Mouse (Mus musculus) adipocyte (in vitro differentiated cells): ENCODE measurements around the gene Gcn1l1.

Source experiments
- DNase-seq: peaks from one replicate; pipeline ENCODE4 v3.0.0-alpha.2; 2016; ENCODE audit warnings: low spot score

The Gcn1l1 gene

DNA sequence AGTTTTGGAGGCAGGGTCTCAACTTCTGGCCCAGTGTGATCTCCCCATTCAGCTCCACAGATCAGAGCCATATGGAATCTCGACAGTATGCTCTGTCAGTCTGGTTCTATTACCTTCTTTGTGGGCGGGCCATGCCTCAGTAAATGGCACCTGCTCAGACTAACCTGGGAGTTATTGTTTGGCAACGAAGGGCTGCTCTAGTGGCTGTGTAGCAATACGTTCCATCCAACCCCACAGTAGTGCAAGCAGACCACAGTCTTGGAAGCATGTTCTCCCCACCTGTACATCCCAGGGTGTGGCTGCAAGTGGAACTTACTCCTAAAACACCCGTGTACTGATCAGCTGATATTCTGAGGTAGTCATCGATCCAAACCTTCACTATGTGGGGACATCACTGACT, 91.6 kb downstream of the Gcn1l1 start:
- DNase-seq = no peak

DNA sequence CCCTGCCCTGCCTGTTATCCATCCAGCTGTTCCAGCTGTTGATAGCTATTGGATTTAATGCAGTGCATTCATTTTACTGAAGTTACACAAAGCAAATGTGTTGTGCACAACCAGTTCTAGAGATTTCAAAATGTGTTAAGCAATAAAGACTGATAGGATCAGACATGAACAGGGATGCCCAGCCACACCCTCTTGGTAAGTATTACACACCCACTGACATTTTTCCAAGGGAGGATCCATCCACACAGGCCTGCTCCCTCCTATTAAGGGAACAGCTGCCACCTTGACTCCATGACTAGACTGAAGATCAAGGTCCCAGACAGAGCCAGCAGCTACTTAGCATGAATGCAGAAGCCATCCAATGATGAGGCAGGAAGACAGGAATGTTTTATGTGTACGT, 92.2 kb downstream of the Gcn1l1 start:
- peak; percentile 29 for DNase-seq

DNA sequence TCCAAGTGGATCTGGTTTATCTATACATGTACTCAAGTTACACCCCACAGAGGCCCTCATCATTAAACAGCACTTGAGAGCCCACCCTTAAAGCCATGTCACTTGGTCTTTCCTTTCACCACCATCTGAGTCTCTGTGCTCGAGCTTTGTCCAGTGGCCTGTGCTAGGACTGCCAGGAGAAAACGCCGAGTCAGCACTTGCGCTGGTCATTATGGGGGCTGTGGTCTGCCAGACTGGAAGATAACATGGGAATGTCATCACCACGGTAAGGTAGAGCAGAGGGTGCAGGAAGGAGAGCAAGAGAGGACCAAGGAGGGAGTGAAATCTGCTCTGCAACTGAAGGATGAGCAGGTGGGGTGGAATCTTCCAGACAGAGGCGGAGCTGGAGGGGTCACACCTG, 93.3 kb downstream of the Gcn1l1 start:
- no peak for DNase-seq

DNA sequence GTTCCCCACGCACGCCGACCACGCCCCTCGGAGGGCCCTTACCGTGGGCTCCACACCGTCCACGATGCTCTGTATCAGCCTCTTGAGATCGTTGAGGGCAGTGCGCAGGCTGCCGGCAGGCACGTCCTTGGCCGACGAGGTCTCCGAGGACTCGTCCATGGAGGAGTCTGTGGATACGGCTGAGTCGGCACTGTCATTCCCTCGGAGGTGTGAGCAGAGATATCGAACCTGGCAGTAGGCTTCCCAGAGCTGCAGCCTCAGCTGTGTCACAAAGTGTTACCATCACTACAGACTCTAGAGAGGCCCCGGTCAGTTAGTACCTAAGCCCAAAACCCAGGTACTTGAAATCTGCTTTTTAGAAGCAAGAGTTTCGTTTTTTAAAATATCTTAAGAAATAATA, 97.6 kb downstream of the Gcn1l1 start:
- no peak for DNase-seq

DNA sequence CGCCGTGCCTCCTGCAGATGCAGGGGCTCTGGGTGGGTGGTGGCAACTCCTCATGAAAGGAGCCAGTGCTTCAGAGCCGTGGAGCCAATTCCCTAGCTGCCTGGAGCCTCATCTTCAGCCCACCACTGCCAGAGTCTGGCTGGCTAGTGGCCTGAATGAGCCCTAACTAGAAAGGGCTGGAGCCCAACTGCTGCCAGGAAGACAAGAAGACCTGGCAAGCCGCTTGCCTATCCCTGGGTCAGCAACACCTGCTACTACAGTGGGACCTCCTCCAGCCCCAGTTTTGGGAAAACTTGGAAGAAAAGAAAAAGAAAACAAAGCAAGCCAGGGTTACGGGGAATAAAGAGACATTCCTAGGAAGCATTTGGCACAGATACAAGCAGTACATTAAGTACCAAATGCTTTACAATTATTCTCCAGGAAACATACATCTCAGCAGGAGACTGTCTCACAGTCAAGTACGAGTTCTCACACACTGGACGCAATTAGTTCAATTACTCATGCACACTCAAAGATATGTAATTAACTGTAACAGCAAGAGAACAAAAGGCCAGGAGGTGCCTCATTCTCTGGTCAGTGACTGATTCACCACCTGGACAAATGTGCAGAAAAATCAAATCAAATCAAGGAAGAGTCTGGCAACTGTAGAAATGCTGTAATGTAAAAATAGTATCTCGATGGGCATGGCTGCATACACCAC, 101.5 kb downstream of the Gcn1l1 start:
- DNase-seq = no peak

DNA sequence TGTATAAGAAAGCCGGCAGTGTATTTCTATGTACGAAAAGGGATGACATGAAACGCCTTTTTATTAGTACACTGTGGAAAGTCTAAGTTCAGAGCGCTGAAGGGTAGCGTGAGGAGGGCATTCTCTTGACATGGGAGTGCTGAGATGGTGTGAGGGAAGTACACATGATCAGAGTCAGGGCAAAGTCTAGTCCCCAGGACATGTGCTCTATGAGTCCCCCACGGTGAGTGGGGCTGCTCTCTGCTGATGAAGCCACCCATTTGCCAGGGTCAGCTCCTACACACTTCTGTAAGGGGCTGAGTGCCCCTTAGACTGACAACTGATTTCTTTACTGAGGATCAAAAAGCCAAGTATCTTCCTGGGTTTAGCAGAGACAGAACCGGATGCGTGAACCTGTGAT, 102.2 kb downstream of the Gcn1l1 start:
- no peak for DNase-seq

DNA sequence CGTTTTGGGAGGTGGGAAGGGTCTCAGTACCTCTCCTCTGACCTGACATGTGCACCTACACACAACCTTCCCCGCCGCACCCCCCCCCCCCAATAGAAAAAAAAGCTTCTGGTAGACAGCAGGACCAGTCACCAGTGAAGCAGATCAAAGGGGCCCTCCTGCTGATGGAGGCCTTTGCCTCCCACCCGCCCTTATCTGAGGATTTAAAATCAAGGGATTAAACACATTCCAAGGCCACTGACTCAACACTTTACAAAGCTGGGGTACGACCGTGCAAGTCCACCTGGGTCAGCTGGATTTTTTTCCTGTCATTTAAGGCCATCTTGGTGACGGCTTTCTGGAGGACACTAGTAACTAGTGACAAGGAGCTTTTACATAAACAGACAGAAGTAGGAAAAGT, 102.8 kb downstream of the Gcn1l1 start:
- no peak for DNase-seq

DNA sequence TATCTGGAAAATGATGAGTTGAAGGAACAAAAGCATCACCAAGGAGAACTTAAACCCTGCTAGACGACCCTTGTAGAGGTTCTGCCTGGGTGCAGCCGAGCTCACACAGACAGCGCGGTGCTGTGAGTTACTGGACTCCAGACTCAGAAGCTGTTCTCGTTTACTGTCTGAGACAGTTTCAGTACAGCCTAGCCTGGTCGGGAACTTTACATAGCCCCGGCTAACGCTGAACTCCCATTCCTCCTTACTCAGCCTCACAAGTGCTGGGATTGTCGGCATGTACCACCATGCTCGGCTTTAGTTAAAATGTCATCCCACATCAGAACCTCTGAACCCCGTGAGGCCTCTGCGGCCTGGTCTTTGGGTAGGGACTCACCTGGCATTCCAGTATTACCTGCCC, 103.9 kb downstream of the Gcn1l1 start:
- DNase-seq = no peak

DNA sequence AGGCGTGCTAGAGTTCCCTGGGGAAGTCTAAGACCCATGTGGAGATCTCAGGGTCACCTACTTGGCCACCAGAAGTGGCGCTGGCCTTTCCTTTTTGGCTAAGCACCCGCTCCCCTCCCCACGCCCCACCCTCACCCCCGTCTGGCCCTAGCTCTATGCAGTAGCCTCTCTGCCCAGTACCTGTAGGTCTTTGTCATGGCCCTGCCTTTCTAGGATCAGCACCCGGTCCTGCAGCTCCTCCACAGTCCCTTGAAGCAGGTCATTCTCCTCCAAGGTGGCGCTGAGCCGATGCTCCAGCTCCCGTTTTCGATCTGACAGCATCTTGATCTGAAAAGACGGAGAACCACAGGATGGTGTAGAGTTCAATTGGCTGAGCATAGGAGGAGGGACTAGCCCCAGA, 104.9 kb downstream of the Gcn1l1 start:
- DNase-seq = no peak

DNA sequence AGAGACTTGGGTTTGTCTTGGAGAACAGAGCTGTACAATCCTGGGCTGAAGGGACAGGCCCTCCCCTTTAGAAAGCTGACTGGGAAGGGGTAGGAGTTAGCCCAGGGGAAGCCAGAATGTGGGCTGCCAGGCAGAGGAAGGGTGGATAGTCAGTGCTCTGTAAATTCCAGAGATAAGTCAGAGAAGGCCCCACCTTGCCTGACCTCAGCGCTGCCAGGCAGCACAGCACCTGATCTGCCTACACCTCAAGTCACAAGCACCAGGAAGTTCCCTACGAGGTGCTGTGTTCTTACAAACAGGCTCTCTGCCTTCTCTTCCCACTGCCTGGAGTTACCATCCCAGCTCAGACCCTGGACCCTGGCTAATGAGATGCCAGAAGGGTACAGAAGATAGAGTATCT, 105.4 kb downstream of the Gcn1l1 start:
- no peak for DNase-seq

DNA sequence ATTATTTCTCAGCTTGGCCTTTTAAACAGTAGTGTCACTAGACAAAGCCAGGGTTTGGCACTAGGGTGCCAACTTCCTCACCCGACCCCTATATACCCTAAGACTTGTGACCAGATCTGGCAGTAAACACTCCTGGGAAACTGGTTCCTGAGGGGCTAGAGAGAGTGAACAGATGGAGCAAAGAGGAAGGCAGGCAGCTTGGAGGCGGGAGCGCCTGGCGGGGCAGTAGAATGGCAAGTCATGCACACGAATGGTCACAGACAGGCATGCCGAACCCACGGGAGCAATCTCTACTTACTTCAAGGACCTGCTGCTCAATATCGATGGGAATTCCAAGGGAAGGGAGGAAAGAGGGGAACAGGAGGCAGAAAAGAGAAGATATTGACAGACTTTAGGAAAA, 106.8 kb downstream of the Gcn1l1 start:
- no peak for DNase-seq
